Mouse (Mus musculus) bone marrow macrophage, adult 2 months (primary cell): ENCODE measurements at regions not wholly inside any gene's neighbourhood (a gene's known extent, or its start where the extent isn't known, plus 50 kb on each side); places are given as distances from the start of the nearest gene placed in this dataset.

Experiments
- CTCF ChIP-seq: IDR thresholded peaks from 2 replicates; pipeline ENCODE4 v1.5.1; 2012; ENCODE audit warnings: low read depth, mild to moderate bottlenecking, low read length, moderate library complexity
- POLR2A ChIP-seq: IDR thresholded peaks from 2 replicates; pipeline ENCODE4 v1.6.1; 2012; ENCODE audit warnings: mild to moderate bottlenecking, low read depth, low read length, borderline replicate concordance

DNA sequence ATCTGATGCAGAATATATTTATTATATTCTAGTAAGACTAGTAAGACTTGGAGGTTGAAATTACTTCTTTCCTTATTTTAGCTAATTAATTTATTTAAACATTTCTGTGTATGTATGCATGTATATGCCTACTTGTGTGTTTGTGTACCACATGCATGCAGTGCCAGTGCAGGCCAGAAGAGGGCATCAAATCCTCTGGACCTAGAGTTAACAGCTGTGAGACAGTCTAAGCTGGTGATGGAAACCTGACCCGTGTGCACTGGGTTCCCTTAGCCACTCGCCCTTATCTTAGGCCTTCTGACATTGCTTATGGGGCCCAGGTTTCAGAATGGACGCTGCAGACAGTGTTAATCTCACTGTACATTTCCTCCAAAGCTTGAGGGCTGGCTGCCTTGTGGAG lies 302.2 kb downstream of the Lyplal1 start:
- TF ChIP-seq POLR2A (no peak), CTCF (no peak)
